Mouse (Mus musculus) bone marrow macrophage, adult 2 months (primary cell): ENCODE measurements around the gene Ifnz.
"Not testable (repeated sequence)": the region's sequence is repeated elsewhere in the genome, so short reads cannot be mapped to it uniquely, and the experiment has no call there.

Experiments used
- CTCF ChIP-seq: IDR thresholded peaks from 2 replicates; pipeline ENCODE4 v1.5.1; 2012; ENCODE audit warnings: low read depth, mild to moderate bottlenecking, low read length, moderate library complexity
- POLR2A ChIP-seq: IDR thresholded peaks from 2 replicates; pipeline ENCODE4 v1.6.1; 2012; ENCODE audit warnings: mild to moderate bottlenecking, low read depth, low read length, borderline replicate concordance

DNA sequence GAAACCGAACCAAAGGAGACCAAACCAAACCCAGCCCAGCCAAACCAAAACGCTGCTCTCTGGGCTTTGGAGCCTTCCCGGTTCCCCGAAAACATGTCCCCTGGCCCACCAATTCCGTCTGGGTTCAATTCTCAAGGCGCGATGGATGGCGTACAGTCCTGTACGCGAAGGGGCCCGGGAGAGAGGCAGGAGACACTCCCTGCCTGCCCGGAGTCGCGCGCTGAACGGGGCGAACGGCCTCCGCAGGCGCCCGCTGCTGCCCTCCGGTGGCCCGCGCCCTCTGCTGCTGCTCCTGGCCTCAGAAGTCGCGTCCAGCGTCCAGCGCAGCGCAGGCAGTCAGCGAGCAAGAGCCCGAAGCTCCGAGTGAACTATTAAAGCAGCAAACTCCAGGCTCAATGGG lies 8.4 kb upstream of the Ifnz start, which contains the start of gene Gm13290:
- not testable (repeated sequence) for TF ChIP-seq CTCF, POLR2A
